Mouse (Mus musculus): ENCODE measurements around the gene Etl4. TPM values are rescaled to one million over a fixed set of nuclear protein-coding genes. Genes with fewer than 3 reads are reported as not detected.

Etl4 gene
- 11.9 and 16.1 TPM in 2 replicates for polyA plus RNA-seq (2016; fragmentation: Nextera tagmentation; extraction: Ambion mirVana)

- H3K4me3 ChIP-seq = peak within 1 kb of the TSS; percentile 50
- H3K4me1 ChIP-seq = peaks cover 8% of the 10 kb centered on the region
- H3K9me3 ChIP-seq = no peaks in the 10 kb centered on the region
- peak; percentile 97 for ATAC-seq (ENCODE audit: low FRiP score, low read depth)
- WGBS = under 1% methylated on average over 37 of the region's 37 CpGs
- no peaks in the 10 kb centered on the region for H3K36me3 ChIP-seq
- H3K9ac ChIP-seq (replicated peaks) = peak within 1 kb of the TSS; percentile 45
- peak within 1 kb of the TSS; percentile 97 for H3K4me2 ChIP-seq (replicated peaks)
- H3K27me3 ChIP-seq = peaks cover 42% of the 10 kb centered on the region
- no peak within 1 kb of the TSS for H3K27ac ChIP-seq (replicated peaks)
Observed at GRCm38 (mm10) chr2:19909171-19909899, at the start of gene Etl4. Etl4 (plus strand) TSS chr2:19909780.

DNA sequence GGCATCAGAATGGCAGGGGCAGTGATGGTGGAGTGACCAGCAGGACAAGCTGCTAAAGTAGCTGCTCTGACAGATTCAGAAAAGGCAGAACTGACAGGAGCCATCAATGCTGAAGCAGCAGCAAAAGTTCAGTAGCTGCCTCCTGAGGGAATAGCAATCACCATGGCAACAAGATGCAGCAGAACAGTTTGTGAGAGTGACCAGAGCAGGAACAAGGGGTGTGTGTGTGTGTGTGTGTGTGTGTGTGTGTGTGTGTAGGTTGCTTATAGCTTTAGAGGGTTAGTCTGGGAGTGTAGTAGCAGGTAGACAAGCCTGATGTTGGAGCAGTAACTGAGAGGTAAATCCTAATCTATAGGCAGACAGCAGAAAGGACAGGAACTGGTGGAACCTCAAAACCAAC lies 40.4 kb upstream of the Etl4 start:
- Histone ChIP-seq H3K9ac (replicated peaks) (no peak overlapping the region), H3K4me2 (replicated peaks) (no peak overlapping the region), H3K27me3 (no peaks in the 10 kb centered on the region), H3K4me1 (no peaks in the 10 kb centered on the region), H3K27ac (replicated peaks) (no peak overlapping the region), H3K4me3 (no peak overlapping the region), H3K36me3 (no peaks in the 10 kb centered on the region), H3K9me3 (no peaks in the 10 kb centered on the region)
- ATAC-seq (ENCODE audit: low FRiP score, low read depth) = 0 out of 2 replicates have a peak, but pooled peaks have one; percentile 19

- ATAC-seq (ENCODE audit: low FRiP score, low read depth) = no peak
- Histone ChIP-seq H3K4me2 (replicated peaks) (no peak overlapping the region), H3K27ac (replicated peaks) (no peak overlapping the region), H3K9me3 (no peaks in the 10 kb centered on the region), H3K9ac (replicated peaks) (no peak overlapping the region), H3K27me3 (no peaks in the 10 kb centered on the region), H3K4me1 (no peaks in the 10 kb centered on the region), H3K4me3 (no peak overlapping the region), H3K36me3 (no peaks in the 10 kb centered on the region)
- WGBS = 100% methylated on average over 1 of the region's 1 CpGs
Observed at GRCm38 (mm10) chr2:19871881-19872280, 37.7 kb upstream of the Etl4 start.

GRCm38 (mm10) chr2:19890875-19891274 lies 18.7 kb upstream of the Etl4 start:
- no peak overlapping the region for H3K9ac ChIP-seq (replicated peaks)
- no peaks in the 10 kb centered on the region for H3K36me3 ChIP-seq
- H3K4me2 ChIP-seq (replicated peaks) = no peak overlapping the region
- no peaks in the 10 kb centered on the region for H3K4me1 ChIP-seq
- H3K27ac ChIP-seq (replicated peaks) = no peak overlapping the region
- no peaks in the 10 kb centered on the region for H3K27me3 ChIP-seq
- H3K9me3 ChIP-seq = no peaks in the 10 kb centered on the region
- 42% methylated on average over 4 of the region's 4 CpGs for WGBS
- no peak for ATAC-seq (ENCODE audit: low FRiP score, low read depth)
- H3K4me3 ChIP-seq = no peak overlapping the region

DNA sequence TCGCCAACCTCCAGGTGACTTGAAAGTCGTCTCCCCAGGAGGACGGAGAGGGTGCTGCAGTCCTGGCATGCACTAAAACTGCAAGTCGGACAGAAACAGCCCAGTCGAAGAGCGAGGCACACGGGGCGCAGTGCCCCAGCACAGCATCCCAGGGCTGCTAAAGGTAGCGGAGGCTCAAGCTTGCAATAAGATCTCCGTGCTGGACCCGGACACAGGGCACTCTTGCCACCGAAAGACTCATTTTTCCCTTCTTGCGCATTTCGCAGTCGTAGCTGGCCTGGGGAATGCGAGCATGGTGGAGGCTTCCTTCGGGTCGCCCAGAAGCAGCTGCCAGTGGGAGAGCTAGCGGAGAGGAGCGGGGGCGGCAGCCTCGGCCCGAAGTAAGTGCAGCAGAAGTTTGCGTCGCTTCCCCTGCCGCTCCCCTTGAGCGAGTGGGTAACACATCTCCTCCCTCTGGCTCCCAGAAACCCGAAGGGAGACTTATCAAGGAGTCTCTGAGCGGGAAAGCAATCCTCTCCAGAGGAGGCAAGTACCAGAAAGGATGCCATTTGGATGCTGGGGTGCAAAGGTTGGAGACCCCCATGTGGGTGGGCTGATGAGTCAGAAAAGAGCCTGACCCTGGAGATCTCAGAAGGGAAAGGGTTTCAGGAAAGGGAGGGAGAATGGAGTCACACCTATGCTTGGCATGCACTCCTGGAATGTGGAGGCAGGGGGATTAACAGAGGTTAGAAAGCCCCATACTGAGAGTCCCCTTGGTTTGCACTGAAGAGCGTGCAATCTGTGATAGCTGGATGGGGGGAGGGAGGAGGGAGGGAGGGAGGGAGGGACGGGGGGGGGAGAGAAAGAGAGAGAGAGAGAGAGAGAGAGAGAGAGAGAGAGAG lies 560 bp downstream of the Etl4 start:
- WGBS = 0% methylated on average over 29 of the region's 31 CpGs
- no peaks in the 10 kb centered on the region for H3K9me3 ChIP-seq
- peaks cover 8% of the 10 kb centered on the region for H3K4me1 ChIP-seq
- ATAC-seq (ENCODE audit: low FRiP score, low read depth) = peak; percentile 78
- H3K4me2 ChIP-seq (replicated peaks) = peak overlapping the region; percentile 97
- peaks cover 42% of the 10 kb centered on the region for H3K27me3 ChIP-seq
- H3K27ac ChIP-seq (replicated peaks) = no peak overlapping the region
- H3K4me3 ChIP-seq = peak overlapping the region; percentile 50
- no peaks in the 10 kb centered on the region for H3K36me3 ChIP-seq
- peak overlapping the region; percentile 45 for H3K9ac ChIP-seq (replicated peaks)

DNA sequence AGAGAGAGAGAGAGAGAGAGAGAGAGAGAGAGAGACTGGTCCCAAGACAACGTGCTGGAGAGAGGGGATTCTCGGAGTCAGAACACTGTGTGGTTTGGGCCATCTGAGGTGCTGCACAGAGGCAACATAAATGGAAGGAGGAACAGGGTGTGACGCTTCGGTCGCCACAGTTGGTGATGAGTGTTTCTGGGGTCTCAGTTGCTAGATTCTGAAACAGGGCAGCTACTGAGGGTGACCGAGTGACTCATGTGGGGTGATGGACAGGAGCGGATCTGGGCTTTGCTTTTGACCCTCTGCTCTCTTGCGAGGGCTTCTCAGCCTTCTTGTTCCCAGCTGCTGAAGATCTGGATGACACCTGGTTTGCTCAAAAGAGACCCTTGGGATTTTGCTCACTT lies 1.2 kb downstream of the Etl4 start:
- 2% methylated on average over 8 of the region's 8 CpGs for WGBS
- no peaks in the 10 kb centered on the region for H3K9me3 ChIP-seq
- H3K4me3 ChIP-seq = 0 out of 2 replicates have a peak overlapping the region, but pooled peaks have one; percentile 50
- ATAC-seq (ENCODE audit: low FRiP score, low read depth) = no peak
- peak overlapping the region; percentile 97 for H3K4me2 ChIP-seq (replicated peaks)
- peaks cover 42% of the 10 kb centered on the region for H3K27me3 ChIP-seq
- H3K9ac ChIP-seq (replicated peaks) = no peak overlapping the region
- peaks cover 8% of the 10 kb centered on the region for H3K4me1 ChIP-seq
- H3K27ac ChIP-seq (replicated peaks) = no peak overlapping the region
- H3K36me3 ChIP-seq = no peaks in the 10 kb centered on the region

- Histone ChIP-seq H3K4me3 (no peak overlapping the region), H3K4me2 (replicated peaks) (no peak overlapping the region), H3K4me1 (no peaks in the 10 kb centered on the region), H3K36me3 (no peaks in the 10 kb centered on the region), H3K9me3 (no peaks in the 10 kb centered on the region), H3K9ac (replicated peaks) (no peak overlapping the region), H3K27ac (replicated peaks) (no peak overlapping the region), H3K27me3 (no peaks in the 10 kb centered on the region)
- peak; percentile 47; the same call in 1 of the 2 replicates for ATAC-seq (ENCODE audit: low FRiP score, low read depth)
- WGBS = 22% methylated on average over 6 of the region's 6 CpGs
Observed at GRCm38 (mm10) chr2:19919190-19919589, 9.6 kb downstream of the Etl4 start.

DNA sequence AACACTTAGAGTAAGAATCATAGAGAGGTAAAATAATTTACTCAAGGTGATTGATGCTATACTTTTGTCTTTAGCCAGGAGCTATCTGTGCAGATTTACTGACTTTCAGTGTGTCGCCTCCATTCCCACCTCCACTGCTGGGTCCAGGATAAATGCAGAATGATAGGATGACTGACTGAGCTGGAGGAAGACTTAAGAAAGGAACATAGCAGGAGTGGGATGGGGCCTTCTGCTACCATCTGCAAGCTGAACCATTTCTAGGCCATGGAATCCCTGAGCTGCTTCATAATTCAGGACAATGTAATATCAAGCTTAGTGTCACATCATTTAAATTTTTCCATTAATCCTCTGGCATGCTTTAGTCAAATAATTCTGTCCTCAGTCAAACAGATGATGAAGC lies 20.4 kb downstream of the Etl4 start:
- no peak overlapping the region for H3K4me3 ChIP-seq
- no peak overlapping the region for H3K9ac ChIP-seq (replicated peaks)
- ATAC-seq (ENCODE audit: low FRiP score, low read depth) = no peak
- no peaks in the 10 kb centered on the region for H3K9me3 ChIP-seq
- WGBS = 80% methylated on average over 1 of the region's 1 CpGs
- H3K36me3 ChIP-seq = no peaks in the 10 kb centered on the region
- H3K27ac ChIP-seq (replicated peaks) = no peak overlapping the region
- H3K4me1 ChIP-seq = no peaks in the 10 kb centered on the region
- H3K4me2 ChIP-seq (replicated peaks) = no peak overlapping the region
- no peaks in the 10 kb centered on the region for H3K27me3 ChIP-seq

GRCm38 (mm10) chr2:19933836-19934235 lies 24.3 kb downstream of the Etl4 start:
- Histone ChIP-seq H3K4me3 (no peak overlapping the region), H3K4me1 (no peaks in the 10 kb centered on the region), H3K9me3 (no peaks in the 10 kb centered on the region), H3K9ac (replicated peaks) (no peak overlapping the region), H3K4me2 (replicated peaks) (no peak overlapping the region), H3K27me3 (no peaks in the 10 kb centered on the region), H3K36me3 (no peaks in the 10 kb centered on the region), H3K27ac (replicated peaks) (no peak overlapping the region)
- ATAC-seq (ENCODE audit: low FRiP score, low read depth) = no peak
- 85% methylated on average over 1 of the region's 1 CpGs for WGBS

GRCm38 (mm10) chr2:19945205-19945604 lies 35.6 kb downstream of the Etl4 start:
- no peak overlapping the region for H3K27ac ChIP-seq (replicated peaks)
- no peak overlapping the region for H3K4me3 ChIP-seq
- WGBS = 95% methylated on average over 6 of the region's 6 CpGs
- no peak overlapping the region for H3K9ac ChIP-seq (replicated peaks)
- no peak for ATAC-seq (ENCODE audit: low FRiP score, low read depth)
- H3K27me3 ChIP-seq = no peaks in the 10 kb centered on the region
- no peaks in the 10 kb centered on the region for H3K4me1 ChIP-seq
- no peaks in the 10 kb centered on the region for H3K36me3 ChIP-seq
- H3K4me2 ChIP-seq (replicated peaks) = no peak overlapping the region
- no peaks in the 10 kb centered on the region for H3K9me3 ChIP-seq

GRCm38 (mm10) chr2:19953028-19953427 lies 43.4 kb downstream of the Etl4 start:
- peak; percentile 47; the same call in 1 of the 2 replicates for ATAC-seq (ENCODE audit: low FRiP score, low read depth)
- Histone ChIP-seq H3K4me2 (replicated peaks) (no peak overlapping the region), H3K4me3 (no peak overlapping the region), H3K36me3 (no peaks in the 10 kb centered on the region), H3K9ac (replicated peaks) (no peak overlapping the region), H3K27ac (replicated peaks) (no peak overlapping the region), H3K9me3 (no peaks in the 10 kb centered on the region), H3K4me1 (no peaks in the 10 kb centered on the region), H3K27me3 (no peaks in the 10 kb centered on the region)
- WGBS = 47% methylated on average over 2 of the region's 2 CpGs

GRCm38 (mm10) chr2:19966445-19966844 lies 56.9 kb downstream of the Etl4 start:
- H3K36me3 ChIP-seq = no peaks in the 10 kb centered on the region
- no peak overlapping the region for H3K9ac ChIP-seq (replicated peaks)
- 54% methylated on average over 7 of the region's 7 CpGs for WGBS
- no peak overlapping the region for H3K4me2 ChIP-seq (replicated peaks)
- H3K4me1 ChIP-seq = no peaks in the 10 kb centered on the region
- no peak for ATAC-seq (ENCODE audit: low FRiP score, low read depth)
- no peak overlapping the region for H3K27ac ChIP-seq (replicated peaks)
- no peak overlapping the region for H3K4me3 ChIP-seq
- H3K9me3 ChIP-seq = no peaks in the 10 kb centered on the region
- H3K27me3 ChIP-seq = no peaks in the 10 kb centered on the region

All from midbrain, embryonic 12.5 days (tissue).